Mouse (Mus musculus) limb, embryonic 11.5 days (tissue): ENCODE measurements around the gene Ccdc70. TPM values are rescaled to one million over a fixed set of nuclear protein-coding genes. Genes with fewer than 3 reads are reported as not detected.
"Not testable (repeated sequence)": the region's sequence is repeated elsewhere in the genome, so short reads cannot be mapped to it uniquely, and the experiment has no call there.

ENCODE experiments used
- ATAC-seq: fragments of 200-750 bp; cut with Nextera tagmentation; 2 replicates; pipeline ENCODE4 v1.8.0; 2017; ENCODE audit warnings: low read depth; ENCODE audit not compliant: insufficient number of reproducible peaks, low FRiP score, low TSS enrichment
- DNase-seq: peaks from one replicate; pipeline ENCODE4 v3.0.0-alpha.2; 2015; ENCODE audit warnings: low spot score
- H3K27ac ChIP-seq: fragments of 300-500 bp; sonication (generic); replicated peaks from 2 replicates; pipeline ENCODE4 v1.5.1; 2014; ENCODE audit warnings: low read depth, mild to moderate bottlenecking, low read length
- H3K27me3 ChIP-seq: fragments of 300-500 bp; sonication (generic); 2 replicates; pipeline ENCODE4 v1.6.1; 2014; ENCODE audit warnings: mild to moderate bottlenecking, low read length, mixed read lengths; ENCODE audit not compliant: control insufficient read depth, insufficient read depth
- H3K36me3 ChIP-seq: fragments of 300-500 bp; sonication (generic); 2 replicates; pipeline ENCODE4 v1.6.1; 2014; ENCODE audit warnings: mild to moderate bottlenecking, low read length, moderate library complexity, mixed read lengths; ENCODE audit not compliant: control insufficient read depth, insufficient read depth
- H3K4me1 ChIP-seq: fragments of 300-500 bp; sonication (generic); 2 replicates; pipeline ENCODE4 v1.6.1; 2014; ENCODE audit warnings: low read length, mixed read lengths; ENCODE audit not compliant: control insufficient read depth, insufficient read depth
- H3K4me2 ChIP-seq: fragments of 300-500 bp; sonication (generic); 2 replicates; pipeline ENCODE4 v1.6.1; 2014; ENCODE audit warnings: low read depth, mild to moderate bottlenecking, moderate library complexity; ENCODE audit not compliant: severe bottlenecking
- H3K4me3 ChIP-seq: fragments of 300-500 bp; sonication (generic); 2 replicates; pipeline ENCODE4 v1.5.1; 2014; ENCODE audit warnings: low read depth, low read length
- H3K9ac ChIP-seq: fragments of 300-500 bp; sonication (generic); 2 replicates; pipeline ENCODE4 v1.6.1; 2014; ENCODE audit warnings: mild to moderate bottlenecking, low read length
- H3K9me3 ChIP-seq: fragments of 300-500 bp; sonication (generic); 2 replicates; pipeline ENCODE4 v1.6.1; 2016; ENCODE audit warnings: low read length; ENCODE audit not compliant: control insufficient read depth
- WGBS: fragments of 180-500 bp; shearing (Covaris S2); extraction: QIAGEN DNeasy Blood & Tissue Kit; methylation state at CpG from one replicate; pipeline ENCODE4 v1.1.7; 2014; 5-methylcytosine and 5-hydroxymethylcytosine counted together
- polyA plus RNA-seq: library from polyadenylated mRNA; unstranded; fragments of >200 nt; fragmentation: Nextera tagmentation; extraction: Ambion mirVana; gene quantifications from 2 replicates; pipeline ENCODE4 v1.2.1, GENCODE M21; 2014

Ccdc70 gene
- not detected in 2 replicates for polyA plus RNA-seq

GRCm38 (mm10) chr8:21969475-21969874, at the start of gene Ccdc70:
TSS of gene Ccdc70 (plus strand) at chr8:21969775.
- H3K9ac ChIP-seq, result no peak within 1 kb of the TSS
- H3K4me3 ChIP-seq, result no peak within 1 kb of the TSS
- no peak within 1 kb of the TSS for H3K4me2 ChIP-seq
- ATAC-seq (no peak), DNase-seq (no peak)
- no peak within 1 kb of the TSS for H3K27ac ChIP-seq
- H3K4me1 ChIP-seq, result no peaks in the 10 kb centered on the region
- no peaks in the 10 kb centered on the region for H3K36me3 ChIP-seq
- H3K9me3 ChIP-seq, result no peaks in the 10 kb centered on the region
- no peaks in the 10 kb centered on the region for H3K27me3 ChIP-seq
- 94% methylated on average over 3 of the region's 3 CpGs for WGBS

DNA sequence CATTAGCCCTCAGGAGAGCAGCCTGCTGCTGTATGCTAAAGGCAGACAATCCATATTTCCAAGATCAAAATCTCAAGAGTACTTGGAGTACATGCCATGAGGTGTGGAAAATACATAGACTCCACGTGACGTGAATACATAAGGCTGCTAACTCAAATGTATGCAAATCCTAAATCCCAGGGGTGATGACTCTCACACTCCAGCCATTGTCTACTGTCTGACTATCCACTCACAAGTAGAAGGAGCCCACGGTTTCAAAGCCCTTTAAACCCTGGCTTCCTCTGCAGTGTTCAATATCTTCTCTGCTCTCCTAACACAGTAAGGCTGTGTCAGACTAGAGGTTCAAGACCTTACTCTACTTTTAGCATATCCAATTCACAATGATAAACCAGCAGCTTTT, 38.8 kb upstream of the Ccdc70 start:
- not testable (repeated sequence) for DNase-seq, ATAC-seq, H3K4me1 ChIP-seq, H3K4me3 ChIP-seq, H3K27me3 ChIP-seq, H3K4me2 ChIP-seq, H3K27ac ChIP-seq, H3K36me3 ChIP-seq, H3K9ac ChIP-seq, H3K9me3 ChIP-seq
- WGBS, result 86% methylated on average over 3 of the region's 3 CpGs

- 87% methylated on average over 6 of the region's 6 CpGs for WGBS
- Histone ChIP-seq H3K27me3 (no peaks in the 10 kb centered on the region), H3K9me3 (no peaks in the 10 kb centered on the region), H3K4me1 (no peaks in the 10 kb centered on the region), H3K9ac (no peak within 1 kb of the TSS), H3K4me3 (no peak within 1 kb of the TSS), H3K36me3 (no peaks in the 10 kb centered on the region), H3K4me2 (no peak within 1 kb of the TSS), H3K27ac (no peak within 1 kb of the TSS)
- DNase-seq (no peak), ATAC-seq (no peak)
Measured at GRCm38 (mm10) chr8:21932610-21933009, 37.0 kb upstream of the Ccdc70 start, which contains the start of gene Defb15. TSS of gene Defb15 (minus strand) at chr8:21932710.

GRCm38 (mm10) chr8:21938052-21938451, 31.5 kb upstream of the Ccdc70 start, which contains the start of gene Defb35:
TSS of gene Defb35 (plus strand) at chr8:21938352.
- WGBS, result 88% methylated on average over 4 of the region's 4 CpGs
- ATAC-seq, result not testable (repeated sequence)

DNA sequence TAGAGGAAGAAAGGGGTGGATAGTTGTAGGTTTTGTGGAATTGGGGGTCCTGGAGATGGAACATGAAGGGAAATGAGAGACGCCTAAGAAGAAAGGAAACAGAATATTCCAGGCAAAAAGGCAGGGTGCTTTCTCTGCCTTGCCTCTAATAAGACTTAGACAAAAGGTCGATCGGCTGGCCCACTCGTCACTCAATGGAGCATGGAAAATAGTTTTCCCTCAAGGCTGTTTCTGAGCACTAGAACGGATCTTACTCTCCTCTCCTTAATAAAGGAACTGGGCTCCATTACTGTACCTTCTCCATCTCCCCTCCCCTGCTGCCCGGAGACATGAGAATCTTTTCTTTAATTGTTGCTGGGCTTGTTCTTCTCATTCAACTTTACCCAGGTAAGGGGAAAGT, 23.1 kb upstream of the Ccdc70 start, which contains the start of gene Defb13:
Gene Defb13, plus strand, starts transcription at position 301 of the 400 bp plus-strand sequence.
- 84% methylated on average over 6 of the region's 6 CpGs for WGBS
- no peak for DNase-seq
- Histone ChIP-seq H3K36me3 (no peaks in the 10 kb centered on the region), H3K4me1 (no peaks in the 10 kb centered on the region), H3K4me3 (no peak within 1 kb of the TSS), H3K27ac (no peak within 1 kb of the TSS), H3K9me3 (no peaks in the 10 kb centered on the region), H3K9ac (no peak within 1 kb of the TSS), H3K4me2 (no peak within 1 kb of the TSS), H3K27me3 (no peaks in the 10 kb centered on the region)
- ATAC-seq, result no peak

More at GRCm38 (mm10) chr8:21938052-21938451, 31.5 kb upstream of the Ccdc70 start, which contains the start of gene Defb35:
- not testable (repeated sequence) for H3K27me3 ChIP-seq, H3K9me3 ChIP-seq, H3K9ac ChIP-seq, DNase-seq, H3K27ac ChIP-seq, H3K4me1 ChIP-seq, H3K36me3 ChIP-seq, H3K4me3 ChIP-seq, H3K4me2 ChIP-seq

- 81% methylated on average over 9 of the region's 9 CpGs for WGBS
- Histone ChIP-seq H3K27me3 (no peaks in the 10 kb centered on the region), H3K36me3 (no peaks in the 10 kb centered on the region), H3K9ac (no peak overlapping the region), H3K4me3 (no peak overlapping the region), H3K4me2 (no peak overlapping the region), H3K9me3 (no peaks in the 10 kb centered on the region), H3K27ac (no peak overlapping the region), H3K4me1 (no peaks in the 10 kb centered on the region)
- DNase-seq (no peak), ATAC-seq (no peak)
Measured at GRCm38 (mm10) chr8:21947311-21948017, 22.1 kb upstream of the Ccdc70 start.

GRCm38 (mm10) chr8:21955321-21955720, 14.3 kb upstream of the Ccdc70 start:
- ATAC-seq (no peak), DNase-seq (peak; percentile 67)
- Histone ChIP-seq H3K9ac (no peak overlapping the region), H3K9me3 (no peaks in the 10 kb centered on the region), H3K4me3 (no peak overlapping the region), H3K4me1 (no peaks in the 10 kb centered on the region), H3K27ac (no peak overlapping the region), H3K4me2 (no peak overlapping the region), H3K27me3 (no peaks in the 10 kb centered on the region), H3K36me3 (no peaks in the 10 kb centered on the region)
- WGBS, result 6% methylated on average over 9 of the region's 9 CpGs

DNA sequence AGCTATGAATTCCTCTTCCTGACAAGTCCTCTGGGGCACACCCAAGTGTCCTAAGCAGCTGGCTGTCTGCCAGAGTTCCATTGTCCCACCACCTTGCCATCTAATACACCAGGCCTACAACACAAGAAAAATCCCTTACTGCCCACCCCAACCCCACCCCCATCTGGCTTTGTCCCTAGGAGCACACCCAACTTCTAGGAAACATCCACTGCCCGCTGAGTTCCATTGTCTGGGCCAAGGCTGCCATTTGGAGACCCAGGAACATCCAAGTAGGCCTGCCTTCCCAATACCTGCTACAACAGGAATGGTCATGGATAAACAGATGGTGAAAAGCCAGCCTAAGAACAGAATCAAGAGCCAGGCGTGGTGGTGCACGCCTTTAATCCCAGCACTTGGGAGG, 13.2 kb upstream of the Ccdc70 start:
- no peak for DNase-seq
- 86% methylated on average over 3 of the region's 3 CpGs for WGBS

More for the DNA sequence above, 13.2 kb upstream of the Ccdc70 start:
- Histone ChIP-seq H3K9ac (no peak overlapping the region), H3K9me3 (no peaks in the 10 kb centered on the region), H3K4me1 (no peaks in the 10 kb centered on the region), H3K4me2 (no peak overlapping the region), H3K36me3 (no peaks in the 10 kb centered on the region), H3K27me3 (no peaks in the 10 kb centered on the region), H3K27ac (no peak overlapping the region), H3K4me3 (no peak overlapping the region)
- ATAC-seq, result no peak
